Mouse (Mus musculus) E14TG2a.4 (cell line): ENCODE results near the gene Eif4a3.

Source experiments
- CTCF ChIP-seq: conservative IDR thresholded peaks from 2 replicates; pipeline ENCODE4 v1.5.1; 2014; ENCODE audit warnings: low read length
- NANOG ChIP-seq: IDR thresholded peaks from 2 replicates; pipeline ENCODE4 v1.6.1; 2014; ENCODE audit warnings: borderline replicate concordance, low read length, mixed read lengths
- POU5F1 ChIP-seq: IDR thresholded peaks from 2 replicates; pipeline ENCODE4 v1.6.1; 2014; ENCODE audit warnings: low read length, borderline replicate concordance

- TF ChIP-seq CTCF (peak; percentile 72), POU5F1 (no peak), NANOG (no peak)
Observed at GRCm38 (mm10) chr11:119339637-119340036, 39.7 kb upstream of the Eif4a3 start.
